Mouse (Mus musculus): ENCODE results near the gene Ifi214. TPM values are rescaled to one million over a fixed set of nuclear protein-coding genes. Genes with fewer than 3 reads are reported as not detected.
"Not testable (repeated sequence)": the region's sequence is repeated elsewhere in the genome, so short reads cannot be mapped to it uniquely, and the experiment has no call there.

Ifi214 gene
- not detected in 2 replicates for polyA plus RNA-seq (2016; fragmentation: Nextera tagmentation; extraction: Ambion mirVana)

DNA sequence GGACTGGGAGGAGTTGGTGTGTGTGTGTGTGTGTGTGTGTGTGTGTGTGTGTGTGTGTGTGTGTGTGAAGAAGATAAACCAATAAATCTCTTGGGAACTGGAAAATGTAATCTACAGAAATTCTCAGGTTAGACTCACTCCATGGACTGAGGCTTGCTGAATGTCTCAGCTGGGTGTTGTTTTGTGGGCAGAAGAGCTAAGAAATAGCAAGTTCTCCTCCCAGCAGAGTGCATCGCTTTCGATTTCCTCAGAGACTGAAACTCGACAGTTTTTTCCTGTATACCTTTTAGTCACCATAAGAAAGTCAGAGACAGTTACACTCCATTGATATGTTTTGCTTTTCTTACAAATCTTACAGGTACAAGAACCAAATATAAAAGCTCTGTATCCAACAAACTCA is at the start of gene Ifi214:
TSS of gene Ifi214 (minus strand) at position 167 of the 400 bp plus-strand sequence.
- WGBS (ENCODE audit: insufficient replicate concordance) = 67% methylated on average over 3 of the region's 3 CpGs
- H3K36me3 ChIP-seq, ATAC-seq: not testable (repeated sequence)

DNA sequence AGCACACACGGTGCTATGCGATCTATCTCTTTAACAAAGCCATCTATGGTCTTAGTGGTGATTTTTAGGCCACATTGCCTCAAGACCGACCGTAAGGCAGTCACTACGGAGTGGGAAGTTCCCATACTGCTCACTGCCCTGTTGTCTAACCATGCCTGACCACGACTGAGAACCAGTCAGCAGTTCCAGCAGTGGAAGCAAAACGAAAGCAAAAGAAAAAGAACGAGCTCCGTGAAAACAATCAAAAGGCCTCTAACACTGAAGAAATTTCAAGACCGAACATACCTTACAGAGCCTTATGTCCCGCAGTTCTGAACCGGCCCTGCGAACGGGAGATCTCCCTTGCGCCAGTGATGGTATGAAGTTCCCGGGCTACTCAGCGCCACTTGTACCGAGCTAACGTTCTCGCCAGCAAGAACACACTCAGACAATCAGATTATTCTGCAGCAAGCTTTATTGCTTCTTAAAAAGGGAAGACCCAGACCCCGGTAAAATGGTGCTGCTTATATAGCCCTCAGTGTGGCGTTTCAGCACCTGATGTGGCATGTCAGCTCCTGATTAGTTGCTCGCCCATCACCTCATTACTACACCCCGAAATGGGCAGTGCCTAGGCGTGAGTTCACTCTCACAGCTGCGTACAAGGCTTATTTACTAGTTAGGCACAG is 44.3 kb upstream of the Ifi214 start:
- no peaks in the 10 kb centered on the region for H3K4me1 ChIP-seq
- no peaks in the 10 kb centered on the region for H3K36me3 ChIP-seq
- H3K4me2 ChIP-seq = no peak overlapping the region
- no peaks in the 10 kb centered on the region for H3K27me3 ChIP-seq (replicated peaks)
- no peak overlapping the region for H3K4me3 ChIP-seq
- 80% methylated on average over 26 of the region's 26 CpGs for WGBS (ENCODE audit: insufficient replicate concordance)
- no peak for ATAC-seq
- peaks cover 36% of the 10 kb centered on the region for H3K9me3 ChIP-seq (replicated peaks)
- H3K9ac ChIP-seq = no peak overlapping the region
- no peak overlapping the region for H3K27ac ChIP-seq

More for the DNA sequence above, at the start of gene Ifi214:
- not testable (repeated sequence) for H3K9ac ChIP-seq; H3K4me1 ChIP-seq; H3K27me3 ChIP-seq (replicated peaks); H3K4me3 ChIP-seq; H3K4me2 ChIP-seq; H3K9me3 ChIP-seq (replicated peaks); H3K27ac ChIP-seq

DNA sequence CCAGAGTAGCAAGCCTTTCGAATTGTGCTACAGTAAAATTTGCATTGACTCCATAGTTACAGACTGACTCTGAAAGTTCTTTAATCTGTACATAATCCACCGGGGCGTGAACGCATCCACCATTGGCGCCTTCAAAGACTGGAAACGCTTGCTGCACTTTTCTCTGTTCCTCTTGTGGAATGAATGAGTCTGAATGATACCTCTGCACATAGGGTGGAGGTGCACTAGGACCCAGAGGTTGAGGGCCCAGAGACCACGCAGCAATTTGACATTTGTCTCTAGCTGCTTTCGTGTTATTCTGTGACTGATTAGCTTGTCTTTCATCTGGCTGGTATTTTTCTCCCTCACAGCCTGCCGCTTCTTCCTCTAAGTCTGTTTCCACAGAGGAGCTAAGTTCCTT is 43.3 kb upstream of the Ifi214 start:
- Histone ChIP-seq H3K4me2 (no peak overlapping the region), H3K9me3 (replicated peaks) (peaks cover 36% of the 10 kb centered on the region), H3K27ac (no peak overlapping the region), H3K36me3 (no peaks in the 10 kb centered on the region), H3K4me3 (no peak overlapping the region), H3K27me3 (replicated peaks) (no peaks in the 10 kb centered on the region), H3K4me1 (no peaks in the 10 kb centered on the region), H3K9ac (no peak overlapping the region)
- no peak for ATAC-seq
- WGBS (ENCODE audit: insufficient replicate concordance) = 73% methylated on average over 9 of the region's 9 CpGs

DNA sequence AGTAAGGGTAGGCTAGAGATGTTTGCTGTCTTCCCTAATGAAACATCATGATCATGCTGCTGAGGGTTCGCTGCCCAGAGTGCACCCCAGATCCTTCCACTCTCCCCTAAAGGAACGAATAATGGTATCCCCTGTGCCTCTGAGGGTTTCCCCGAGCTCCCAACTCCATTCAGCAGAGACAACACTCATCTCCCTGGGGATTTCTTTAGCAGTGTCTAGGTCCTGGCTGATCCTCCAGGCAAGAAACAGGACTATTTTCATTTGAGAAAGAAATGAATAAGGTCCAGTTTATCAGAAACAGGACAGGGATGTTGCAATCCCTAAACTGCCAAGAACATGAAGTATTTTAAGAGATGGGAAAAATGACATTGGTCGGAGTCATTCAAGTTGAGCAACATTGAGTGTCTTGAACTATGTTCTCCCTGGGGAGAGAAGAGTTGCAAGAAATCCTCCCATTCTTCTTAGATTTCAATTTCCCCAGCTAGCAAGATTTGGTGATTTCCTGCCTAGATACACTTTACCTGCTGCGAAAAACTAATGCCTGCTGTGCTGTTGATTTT is 14.8 kb upstream of the Ifi214 start:
- not testable (repeated sequence) for H3K9ac ChIP-seq; H3K4me3 ChIP-seq; ATAC-seq; H3K27ac ChIP-seq; H3K4me1 ChIP-seq; H3K36me3 ChIP-seq; H3K27me3 ChIP-seq (replicated peaks); H3K4me2 ChIP-seq; H3K9me3 ChIP-seq (replicated peaks)
- WGBS (ENCODE audit: insufficient replicate concordance) = 65% methylated on average over 5 of the region's 5 CpGs

DNA sequence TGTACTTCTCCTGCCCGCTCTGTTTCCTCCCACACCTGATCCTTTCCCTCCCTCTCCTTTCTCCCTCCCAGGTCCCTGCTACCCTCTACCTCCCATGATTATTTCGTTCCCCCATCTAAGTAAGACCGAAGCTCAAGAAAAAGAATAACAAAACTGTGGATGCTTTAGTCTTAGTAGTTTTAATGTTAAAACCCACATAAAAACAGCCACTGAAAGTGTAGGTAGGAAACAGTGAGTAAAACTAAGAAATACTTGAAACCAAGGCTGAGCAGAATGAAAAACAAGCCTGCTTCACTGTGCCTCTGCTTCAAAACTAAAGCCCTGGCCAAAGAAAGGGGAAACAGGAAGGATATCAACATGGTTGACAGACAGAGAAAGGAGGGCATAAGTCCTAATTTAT is 13.0 kb upstream of the Ifi214 start:
- 65% methylated on average over 3 of the region's 3 CpGs for WGBS (ENCODE audit: insufficient replicate concordance)
- H3K36me3 ChIP-seq; H3K9me3 ChIP-seq (replicated peaks); H3K27ac ChIP-seq; H3K4me1 ChIP-seq; H3K4me2 ChIP-seq; H3K9ac ChIP-seq; H3K4me3 ChIP-seq; ATAC-seq; H3K27me3 ChIP-seq (replicated peaks): not testable (repeated sequence)

DNA sequence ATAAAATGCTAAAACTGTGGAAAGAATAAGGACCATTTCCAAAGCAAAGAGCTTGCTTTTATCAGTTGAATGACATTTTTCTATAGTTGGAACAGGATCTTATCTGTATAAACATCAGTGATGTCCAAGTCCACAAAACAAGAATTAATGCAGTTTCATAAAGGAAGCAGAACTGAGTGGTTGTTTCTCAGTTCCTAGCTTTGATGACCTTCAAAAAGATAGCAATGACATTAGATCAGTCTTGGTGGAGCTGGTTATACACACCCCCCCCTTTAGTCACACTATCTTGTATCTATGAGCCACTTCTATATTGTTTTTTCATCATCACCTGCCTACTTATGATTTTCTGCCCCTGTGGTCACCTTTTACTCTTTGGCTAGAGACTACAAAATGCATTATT is 14.3 kb downstream of the Ifi214 start:
- Histone ChIP-seq H3K27me3 (replicated peaks) (no peaks in the 10 kb centered on the region), H3K9me3 (replicated peaks) (no peaks in the 10 kb centered on the region), H3K9ac (no peak overlapping the region), H3K36me3 (no peaks in the 10 kb centered on the region), H3K4me1 (no peaks in the 10 kb centered on the region), H3K4me2 (no peak overlapping the region), H3K27ac (no peak overlapping the region), H3K4me3 (no peak overlapping the region)
- ATAC-seq = no peak

DNA sequence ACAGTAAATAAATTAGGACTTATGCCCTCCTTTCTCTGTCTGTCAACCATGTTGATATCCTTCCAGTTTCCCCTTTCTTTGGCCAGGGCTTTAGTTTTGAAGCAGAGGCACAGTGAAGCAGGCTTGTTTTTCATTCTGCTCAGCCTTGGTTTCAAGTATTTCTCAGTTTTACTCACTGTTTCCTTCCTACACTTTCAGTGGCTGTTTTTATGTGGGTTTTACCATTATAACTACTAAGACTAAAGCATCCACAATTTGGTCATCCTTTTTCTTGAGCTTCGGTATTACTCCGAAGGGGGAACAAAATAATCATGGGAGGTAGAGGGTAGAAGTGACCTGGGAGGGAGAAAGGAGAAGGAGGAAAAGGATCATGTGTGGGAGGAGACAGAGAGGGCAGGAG is 25.2 kb downstream of the Ifi214 start:
- H3K4me1 ChIP-seq; H3K9ac ChIP-seq; ATAC-seq; H3K9me3 ChIP-seq (replicated peaks); H3K36me3 ChIP-seq; H3K4me3 ChIP-seq; H3K4me2 ChIP-seq; H3K27ac ChIP-seq; H3K27me3 ChIP-seq (replicated peaks): not testable (repeated sequence)
- WGBS (ENCODE audit: insufficient replicate concordance) = 69% methylated on average over 2 of the region's 2 CpGs

DNA sequence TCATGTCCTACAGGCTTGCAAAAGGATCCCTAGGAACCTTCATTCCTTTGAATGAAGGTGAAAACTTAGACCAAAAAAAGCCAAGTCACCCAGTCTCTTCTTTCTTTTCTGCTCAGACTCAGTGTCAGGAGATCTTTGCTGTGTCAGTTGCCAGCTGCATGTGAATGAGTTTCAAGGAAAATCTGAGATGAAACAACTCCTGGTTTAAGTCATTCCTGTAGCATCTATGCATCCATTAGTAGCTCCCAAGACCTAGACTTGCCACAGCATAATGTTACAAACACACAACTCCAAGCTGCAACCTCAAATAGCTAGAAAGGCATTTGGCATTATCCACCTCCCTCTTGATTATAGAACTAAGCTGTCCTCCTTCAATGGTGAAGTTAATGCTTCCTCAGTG is 44.3 kb downstream of the Ifi214 start:
- H3K27me3 ChIP-seq (replicated peaks); H3K36me3 ChIP-seq; H3K9ac ChIP-seq; H3K9me3 ChIP-seq (replicated peaks); H3K4me2 ChIP-seq; H3K4me3 ChIP-seq; ATAC-seq; H3K27ac ChIP-seq; H3K4me1 ChIP-seq: not testable (repeated sequence)

DNA sequence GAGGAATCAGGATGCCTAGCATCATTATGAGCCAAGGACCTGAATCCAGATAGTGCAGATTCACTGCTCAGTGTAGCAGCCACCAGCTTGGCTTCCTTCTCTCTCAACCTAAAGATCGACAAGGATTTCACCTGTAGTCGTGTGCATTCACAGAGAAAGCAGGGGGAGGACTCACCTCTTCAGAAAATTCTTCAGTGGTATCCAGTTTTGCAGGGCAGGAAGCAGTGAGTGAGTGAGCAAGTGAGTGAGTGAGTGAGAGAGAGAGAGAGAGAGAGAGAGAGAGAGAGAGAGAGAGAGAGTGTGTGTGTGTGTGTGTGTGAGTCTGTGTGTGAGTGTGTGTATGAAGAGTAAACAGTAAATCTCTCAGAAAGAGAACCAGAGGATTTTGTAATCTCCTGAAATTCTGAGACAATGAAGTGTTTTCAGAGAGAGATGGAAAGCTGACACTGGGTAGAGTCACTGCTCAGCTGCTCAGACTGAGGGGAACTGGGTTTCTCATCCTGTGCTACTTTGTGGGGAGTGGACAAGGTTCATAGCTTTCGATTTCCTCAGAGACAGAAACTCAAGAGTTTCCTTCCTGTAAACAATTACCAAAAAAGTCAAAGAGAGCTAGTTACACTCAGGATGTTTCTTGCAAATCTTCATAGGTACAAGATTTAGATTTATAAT is 44.8 kb downstream of the Ifi214 start, which contains the start of gene Ifi206:
TSS of gene Ifi206 (minus strand) at position 230 of the 669 bp plus-strand sequence.
- not testable (repeated sequence) for H3K4me1 ChIP-seq; H3K9me3 ChIP-seq (replicated peaks); H3K9ac ChIP-seq; H3K27me3 ChIP-seq (replicated peaks); ATAC-seq; H3K36me3 ChIP-seq; H3K27ac ChIP-seq; H3K4me3 ChIP-seq; H3K4me2 ChIP-seq
- 43% methylated on average over 3 of the region's 3 CpGs for WGBS (ENCODE audit: insufficient replicate concordance)

DNA sequence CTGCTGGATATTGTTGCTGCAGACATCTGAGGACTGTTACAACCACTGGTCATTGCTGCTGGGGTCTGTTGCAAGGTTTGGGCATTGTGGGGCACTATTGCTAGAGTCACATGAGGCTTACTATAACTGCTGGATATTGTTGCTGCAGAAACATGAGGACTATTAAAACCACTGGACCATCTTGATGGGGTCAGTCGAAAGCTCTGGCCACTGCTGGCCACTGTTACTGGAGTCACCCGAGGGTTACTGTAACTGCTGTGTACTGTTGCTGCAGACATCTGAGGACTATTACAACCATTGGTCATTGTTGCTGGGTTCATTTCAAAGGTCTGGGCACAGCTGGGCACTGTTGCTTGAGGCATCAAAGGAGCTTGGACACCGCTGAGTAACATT is 54.6 kb downstream of the Ifi214 start:
- H3K9ac ChIP-seq; H3K4me3 ChIP-seq; H3K27me3 ChIP-seq (replicated peaks); H3K9me3 ChIP-seq (replicated peaks); H3K4me2 ChIP-seq; H3K27ac ChIP-seq; H3K4me1 ChIP-seq; ATAC-seq; H3K36me3 ChIP-seq: not testable (repeated sequence)
- 64% methylated on average over 3 of the region's 3 CpGs for WGBS (ENCODE audit: insufficient replicate concordance)

DNA sequence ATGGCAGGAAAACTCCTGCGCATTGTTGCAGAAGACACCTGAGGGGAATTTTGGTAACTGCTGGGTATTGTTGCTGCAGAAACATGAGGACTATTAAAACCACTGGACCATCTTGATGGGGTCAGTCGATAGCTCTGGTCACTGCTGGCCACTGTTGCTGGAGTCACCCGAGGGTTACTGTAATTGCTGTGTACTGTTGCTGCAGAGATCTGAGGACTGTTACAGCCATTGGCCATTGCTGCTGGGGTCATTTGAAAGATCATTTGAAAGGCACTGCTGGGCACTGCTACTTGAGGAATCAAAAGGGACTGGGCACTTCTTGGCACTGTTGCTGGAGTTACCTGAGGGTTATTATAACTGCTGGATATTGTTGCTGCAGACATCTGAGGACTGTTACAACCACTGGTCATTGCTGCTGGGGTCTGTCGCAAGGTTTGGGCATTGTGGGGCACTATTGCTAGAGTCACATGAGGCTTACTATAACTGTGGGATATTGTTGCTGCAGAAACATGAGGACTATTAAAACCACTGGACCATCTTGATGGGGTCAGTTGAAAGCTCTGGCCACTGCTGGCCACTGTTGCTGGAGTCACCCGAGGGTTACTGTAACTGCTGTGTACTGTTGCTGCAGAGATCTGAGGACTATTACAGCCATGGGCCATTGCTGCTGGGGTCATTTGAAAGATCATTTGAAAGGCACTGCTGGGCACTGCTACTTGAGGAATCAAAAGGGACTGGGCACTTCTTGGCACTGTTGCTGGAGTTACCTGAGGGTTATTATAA is 55.2 kb downstream of the Ifi214 start:
- H3K27me3 ChIP-seq (replicated peaks); H3K36me3 ChIP-seq; H3K27ac ChIP-seq; H3K4me3 ChIP-seq; H3K4me2 ChIP-seq; H3K9me3 ChIP-seq (replicated peaks); H3K4me1 ChIP-seq; ATAC-seq; H3K9ac ChIP-seq: not testable (repeated sequence)
- WGBS (ENCODE audit: insufficient replicate concordance) = 61% methylated on average over 5 of the region's 5 CpGs
